Mouse (Mus musculus): ENCODE measurements around the gene Kcnd1.

GRCm38 (mm10) chrX:7868506-7868905 lies 46.4 kb downstream of the Kcnd1 start:
- TF ChIP-seq CTCF (IDR thresholded peaks at IDR 0.05; ENCODE audit: control insufficient read depth, insufficient read depth, insufficient replicate concordance, low read depth, low read length), result no peak
- no peak for TF ChIP-seq POLR2A (IDR thresholded peaks at IDR 0.05; ENCODE audit: control insufficient read depth, low read depth, low read length)
